Mouse (Mus musculus) liver, adult 2 months (tissue): ENCODE measurements at regions not wholly inside any gene's neighbourhood (a gene's known extent, or its start where the extent isn't known, plus 50 kb on each side); places are given as distances from the start of the nearest gene placed in this dataset.

Experiments used
- CTCF ChIP-seq: fragments of 200-500 bp; IDR thresholded peaks from 2 replicates; pipeline ENCODE4 v1.5.1; 2011; ENCODE audit warnings: low read depth, low read length, control low read depth
- POLR2A ChIP-seq: fragments of 200-500 bp; IDR thresholded peaks from 2 replicates; pipeline ENCODE4 v1.6.1; 2011; ENCODE audit warnings: low read length, control low read depth; ENCODE audit not compliant: insufficient read depth; ENCODE audit errors: extremely low read depth

DNA sequence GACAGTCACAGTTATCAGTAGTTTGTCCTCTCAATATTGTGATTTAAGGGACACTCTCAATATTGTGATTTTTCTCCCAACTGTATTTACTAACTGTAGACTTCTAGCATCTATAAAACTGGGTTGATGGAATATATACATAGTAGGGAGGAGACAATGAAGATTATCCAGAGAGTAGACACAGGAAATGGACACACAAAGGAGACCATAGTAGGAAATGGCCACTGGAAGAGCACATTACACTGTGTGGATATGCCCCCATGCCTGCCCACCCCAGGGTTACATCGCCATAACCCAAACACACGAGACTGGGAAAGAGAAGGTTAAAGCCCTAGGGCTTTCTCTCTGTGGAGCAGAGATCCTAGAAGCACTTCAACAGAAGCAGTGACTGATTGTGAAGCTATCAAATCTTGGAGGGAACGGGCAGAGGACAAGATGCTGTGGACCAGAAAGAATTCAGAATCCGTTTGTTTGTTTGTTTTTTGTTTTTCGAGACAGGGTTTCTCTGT is 71.0 kb upstream of the Cpm start:
- no peak for TF ChIP-seq CTCF
- TF ChIP-seq POLR2A, result no peak
